Mouse (Mus musculus) urinary bladder, adult 18-20 months (tissue): ENCODE results near the gene Cobll1.

ENCODE experiments used
- DNase-seq, 2 experiments: peaks; one replicate each; pipeline ENCODE4 v3.0.0; 2022; ENCODE audit warnings: low spot score in 2 of 2, mixed read lengths in 2 of 2

Gene Cobll1

DNA sequence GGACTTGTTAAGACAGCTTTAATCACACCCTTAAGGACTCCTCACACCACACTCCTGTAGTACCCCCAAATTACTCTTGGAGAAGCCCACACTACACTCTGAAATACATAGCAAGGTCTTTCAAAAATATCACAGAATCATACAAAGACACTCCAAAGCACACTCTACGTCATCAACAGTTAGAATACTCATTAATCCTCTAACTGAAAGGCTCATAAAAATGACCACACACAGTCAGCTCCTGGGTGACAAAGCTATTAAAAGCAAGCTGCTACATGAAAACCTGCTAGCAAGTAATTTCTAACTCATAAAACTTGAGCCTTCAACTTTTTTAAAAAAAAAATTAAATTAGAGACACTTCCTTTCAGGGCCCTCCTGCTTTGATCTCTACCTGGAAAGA lies 91.8 kb downstream of the Cobll1 start:
- no peak for DNase-seq

DNA sequence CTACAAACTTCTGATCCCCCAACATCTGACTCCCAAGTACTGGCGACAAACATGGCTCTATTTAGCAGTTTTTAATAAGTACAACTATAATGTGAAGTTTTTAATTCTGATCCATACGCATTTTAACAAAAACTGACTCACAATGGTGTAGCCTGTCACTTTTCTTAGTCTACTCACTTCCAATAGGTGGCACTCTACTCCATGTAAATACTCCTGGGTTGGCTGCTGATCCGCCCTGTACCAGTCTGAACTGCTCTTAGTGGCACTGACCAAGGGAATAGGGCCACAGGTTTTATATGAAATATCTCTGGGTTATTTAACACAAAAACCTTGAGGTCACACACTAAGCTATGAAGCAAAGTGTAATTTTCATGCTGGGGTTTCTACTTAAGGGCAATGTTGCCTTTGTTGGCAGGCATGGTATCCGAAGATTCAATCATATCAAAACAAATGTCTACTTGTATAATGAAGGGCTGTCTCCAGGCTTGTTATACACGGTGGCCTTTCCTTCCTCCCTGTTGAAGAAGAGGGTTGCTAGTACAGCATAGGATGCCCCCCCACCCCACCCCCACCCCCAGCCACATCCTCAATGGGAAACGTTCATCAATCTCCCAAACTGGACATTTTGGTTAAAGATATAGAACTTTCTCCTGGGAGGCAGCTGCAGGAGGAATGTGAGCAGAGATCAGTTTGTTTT lies 93.6 kb downstream of the Cobll1 start:
- DNase-seq, result no peak

DNA sequence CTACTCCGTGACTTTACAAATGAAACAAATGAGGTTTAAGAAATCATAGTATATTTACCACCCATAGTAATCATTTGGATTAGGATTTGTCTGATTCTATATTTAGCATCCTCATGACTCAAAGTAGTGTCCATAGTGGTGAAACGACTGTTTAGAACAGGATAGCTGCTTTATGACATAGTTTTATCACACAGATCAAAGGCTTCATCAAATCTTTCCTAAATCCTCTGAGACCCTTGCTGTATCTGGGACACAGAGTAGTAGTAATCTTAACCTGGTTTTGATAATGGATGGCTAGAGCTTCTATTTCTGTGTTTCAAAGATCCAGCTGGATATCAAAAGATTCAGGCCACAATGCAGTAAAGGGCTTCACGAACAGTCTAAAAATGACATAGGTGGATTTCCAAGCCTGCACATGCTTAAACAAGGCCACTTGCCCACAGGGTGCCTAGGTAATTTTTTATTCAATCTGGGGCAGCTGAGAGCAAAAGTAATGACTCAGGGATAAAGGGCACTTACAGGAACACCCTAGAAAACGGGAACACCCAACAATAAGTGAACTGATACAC lies 98.0 kb downstream of the Cobll1 start:
- DNase-seq, result no peak

DNA sequence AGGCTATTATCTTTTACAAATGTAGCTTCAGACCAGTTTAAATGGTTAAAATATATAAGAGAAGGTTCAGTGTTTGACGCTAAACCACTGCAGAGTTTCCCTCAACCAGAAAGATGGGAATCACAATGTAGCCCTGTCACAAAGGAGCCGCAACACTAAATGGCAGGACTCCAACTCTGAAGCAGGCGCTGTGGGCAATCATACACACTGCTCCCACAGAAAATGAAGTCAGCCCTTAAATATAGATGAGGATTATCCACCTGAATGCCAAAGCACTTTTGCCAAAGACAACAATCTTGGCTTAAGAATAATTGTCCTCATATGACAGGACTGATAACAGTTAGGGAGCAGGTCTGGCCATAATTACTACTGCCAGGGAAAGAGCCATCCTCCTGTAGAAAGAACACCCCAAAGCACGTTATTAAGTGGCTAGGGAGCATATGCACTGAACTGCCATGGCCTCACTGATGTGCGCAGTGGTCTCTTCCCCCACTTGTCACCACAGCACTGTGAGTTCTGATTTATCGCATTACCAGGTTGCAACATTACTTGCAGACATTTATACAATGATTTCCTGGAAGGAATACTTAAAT lies 98.8 kb downstream of the Cobll1 start:
- no peak for DNase-seq

DNA sequence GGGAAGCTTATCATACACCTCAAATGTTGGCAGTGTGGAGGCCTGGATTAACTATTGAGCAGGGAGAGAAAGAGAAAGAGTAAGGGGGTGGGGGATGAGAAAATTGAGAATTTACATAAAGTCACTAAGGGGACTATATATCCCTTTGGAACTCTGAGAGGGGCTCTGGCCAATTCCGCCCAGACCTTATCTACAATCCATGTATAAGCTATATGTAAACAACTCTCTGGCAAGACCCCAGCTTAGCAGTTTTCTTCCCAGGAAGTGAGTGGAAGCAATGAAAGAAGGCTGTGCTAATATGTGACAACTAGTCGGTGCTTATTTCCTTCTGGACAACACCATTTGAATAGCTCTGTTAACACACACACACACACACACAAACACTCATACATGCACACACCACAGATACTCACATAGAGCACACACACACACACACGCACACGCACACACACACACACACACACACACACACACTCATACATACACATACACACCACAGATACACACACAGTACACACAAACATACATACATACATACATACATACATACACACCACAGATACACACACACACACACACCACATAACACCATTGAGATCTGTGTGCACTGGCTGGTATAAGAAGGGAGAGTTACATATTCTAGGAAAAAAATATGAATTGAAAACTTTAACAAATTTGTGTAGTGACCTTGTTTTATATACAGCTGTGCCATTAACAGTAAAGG lies 99.4 kb downstream of the Cobll1 start:
- no peak for DNase-seq

DNA sequence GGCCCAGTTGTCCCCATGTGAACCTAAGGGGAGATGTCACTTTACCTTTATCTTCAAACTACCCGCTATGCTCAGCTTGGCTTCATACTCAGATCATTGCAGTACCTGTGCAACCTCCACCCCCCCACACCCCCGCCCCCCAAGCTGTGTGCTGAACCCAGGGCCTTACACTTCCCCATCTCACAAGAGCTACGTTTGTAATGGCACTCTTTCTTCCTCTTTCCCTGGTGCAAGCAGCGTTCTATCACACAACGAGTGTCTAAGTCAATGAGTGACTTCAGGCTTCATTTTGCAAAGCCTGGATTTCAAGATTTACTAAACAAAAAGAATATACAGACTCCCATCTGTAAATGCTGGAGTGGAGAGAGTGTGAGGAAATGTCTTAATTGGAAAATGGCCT lies 100.2 kb downstream of the Cobll1 start:
- DNase-seq, result no peak

DNA sequence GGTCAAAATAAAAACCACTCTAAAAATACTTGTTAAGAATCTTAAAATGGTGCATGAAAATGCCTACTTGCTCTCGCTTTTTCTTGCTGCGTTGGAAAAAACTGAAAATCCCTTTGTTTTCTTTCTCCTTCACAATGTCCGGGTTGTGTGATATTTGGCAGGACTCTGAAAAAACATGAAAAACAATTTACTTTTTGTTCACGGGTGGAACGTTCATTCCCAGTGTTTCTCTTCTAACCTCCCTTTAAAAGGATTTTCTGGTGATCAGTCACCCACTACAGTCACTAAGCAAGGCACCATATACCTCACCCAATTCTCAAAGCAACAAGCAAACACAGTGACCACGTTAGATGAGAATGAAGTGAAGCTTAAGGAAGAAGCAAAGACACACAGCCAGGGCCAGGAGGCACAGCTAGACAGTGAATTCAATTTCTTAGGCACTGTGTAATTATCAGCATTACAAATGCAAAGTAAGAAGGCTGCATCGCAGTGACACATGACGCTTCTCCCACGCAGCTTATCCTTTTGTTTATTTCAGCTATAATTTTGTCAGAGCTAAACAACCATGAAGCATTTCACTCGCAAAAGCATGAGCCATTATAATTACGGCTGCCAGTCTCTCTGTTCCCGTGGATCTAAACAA lies 112.9 kb downstream of the Cobll1 start:
- no peak for DNase-seq

DNA sequence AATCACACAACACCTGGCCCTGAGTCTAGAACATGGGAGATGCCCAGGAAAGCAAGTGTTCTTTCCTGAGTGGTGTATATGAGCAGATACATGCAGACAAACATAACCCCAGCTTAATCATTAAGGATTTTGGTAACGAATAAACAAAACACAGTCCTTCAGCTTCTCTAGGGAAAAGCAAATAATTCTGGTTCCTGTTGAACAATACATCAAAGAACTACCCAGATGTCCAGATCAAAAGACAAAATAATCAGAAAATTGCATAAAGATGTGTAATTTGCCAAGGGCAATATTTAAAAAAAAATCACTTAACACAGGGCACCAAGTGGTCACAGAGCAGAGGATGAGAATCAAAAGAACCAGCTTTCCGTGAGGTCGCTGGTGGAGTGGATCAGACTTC lies 115.5 kb downstream of the Cobll1 start:
- DNase-seq, result no peak

DNA sequence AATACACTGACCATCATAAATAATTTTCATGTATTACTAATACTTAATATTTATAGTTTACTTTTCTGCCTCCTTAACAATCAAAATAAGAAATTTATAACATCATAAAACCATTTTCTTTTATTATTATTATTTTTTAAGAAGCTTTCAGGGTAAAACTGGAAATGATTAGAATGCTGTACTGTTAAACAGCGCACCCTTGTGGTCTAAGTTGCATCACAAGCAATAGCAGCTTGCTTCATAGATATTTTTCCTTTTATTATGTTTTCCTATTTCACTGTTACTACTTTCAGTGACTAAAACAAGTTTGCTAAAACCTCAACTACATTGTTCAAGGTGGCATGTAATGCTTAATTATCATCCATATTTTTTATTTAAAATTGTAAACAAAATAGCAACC lies 117.8 kb downstream of the Cobll1 start:
- DNase-seq, result no peak

DNA sequence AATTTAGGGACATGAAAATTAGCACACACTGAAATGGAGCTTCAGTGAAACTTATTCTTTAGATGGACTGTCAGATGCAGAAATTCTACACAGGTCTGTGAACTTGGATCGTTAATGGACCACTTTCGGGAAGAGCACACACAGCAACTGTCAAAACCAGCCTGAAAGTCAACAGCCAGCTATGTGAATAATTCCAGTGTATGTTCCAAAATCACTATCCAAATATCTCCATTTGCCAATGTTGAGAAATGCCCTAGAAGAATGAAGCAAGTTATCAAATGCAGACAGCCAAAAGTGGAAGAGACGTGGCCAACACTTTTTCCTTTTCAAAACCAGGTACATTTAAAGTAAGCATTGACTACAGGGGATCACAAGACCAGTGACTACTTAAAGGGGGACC lies 118.2 kb downstream of the Cobll1 start:
- no peak for DNase-seq

DNA sequence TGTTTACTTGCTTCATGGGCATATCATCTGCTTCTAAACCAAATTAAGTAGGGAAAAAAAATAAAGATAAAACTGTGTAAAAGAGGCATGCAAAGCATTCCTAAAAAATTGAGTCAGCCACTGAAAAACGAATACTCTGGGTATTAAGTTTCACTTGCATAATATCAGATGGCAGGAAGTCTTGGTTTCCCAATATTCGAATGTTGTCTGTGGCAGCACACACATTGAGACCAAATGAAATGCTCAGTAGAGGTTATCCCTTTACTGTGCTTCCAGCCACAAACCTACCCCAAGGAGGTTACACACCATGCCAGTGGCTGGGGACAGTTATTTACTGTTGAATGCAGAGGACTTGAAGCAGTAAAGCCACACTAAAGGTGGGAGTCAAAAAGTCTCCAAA lies 119.1 kb downstream of the Cobll1 start:
- no peak for DNase-seq

DNA sequence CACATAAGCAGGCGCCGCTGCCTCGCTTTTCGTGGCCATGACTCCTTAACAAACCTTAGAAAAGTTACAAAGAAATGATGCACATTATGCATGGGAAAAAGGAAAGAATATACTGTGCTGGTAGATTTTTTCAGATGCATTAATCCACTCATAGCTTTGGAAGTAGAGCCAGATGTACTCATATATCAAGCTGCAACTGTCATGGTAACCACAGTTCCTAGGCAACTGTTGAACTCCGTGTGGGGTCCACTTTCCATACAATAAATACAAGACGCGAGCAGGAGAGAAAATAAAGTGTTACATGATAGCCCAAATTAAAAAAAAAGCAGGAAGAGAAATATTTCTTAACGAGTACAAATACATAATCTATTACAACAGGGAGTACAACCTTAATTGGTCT lies 119.5 kb downstream of the Cobll1 start:
- DNase-seq, result no peak

DNA sequence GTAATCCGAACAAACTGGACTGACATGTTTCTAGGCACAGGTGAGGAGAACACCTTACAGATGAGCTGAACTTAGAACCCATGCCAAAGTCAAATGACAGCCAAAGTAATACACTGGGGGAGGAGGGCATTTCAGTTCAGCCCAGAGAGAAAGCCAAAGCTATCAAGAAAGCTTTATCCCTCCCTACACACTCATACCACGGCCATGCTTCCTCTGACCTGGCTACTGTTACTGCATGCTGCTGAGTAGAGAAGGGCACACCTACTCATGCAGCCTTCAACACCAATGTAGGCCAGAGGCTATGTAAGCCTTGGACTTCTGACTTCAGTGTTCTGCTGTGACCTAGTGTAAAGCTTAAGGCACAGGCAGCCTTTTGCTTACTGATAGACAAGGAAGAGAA lies 120.1 kb downstream of the Cobll1 start:
- DNase-seq, result no peak

DNA sequence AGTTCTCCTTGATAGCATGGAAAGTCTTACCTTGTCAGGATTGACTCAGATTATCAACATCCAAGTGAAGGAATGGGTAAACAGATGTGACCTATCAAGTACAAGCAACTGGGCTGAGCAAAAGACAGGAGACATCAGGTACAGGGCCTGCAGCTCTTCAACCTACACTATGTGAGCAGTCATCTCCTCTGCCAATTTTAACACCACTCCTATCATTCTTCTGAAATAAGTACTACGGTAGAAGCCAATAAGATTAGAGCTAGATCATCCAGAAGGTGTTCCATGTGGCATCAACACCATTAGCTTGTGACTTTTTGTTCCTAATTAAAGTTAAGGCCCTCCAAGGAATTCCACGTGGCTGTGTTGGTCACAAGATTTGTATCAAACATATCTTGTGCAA lies 121.3 kb downstream of the Cobll1 start:
- DNase-seq, result no peak

DNA sequence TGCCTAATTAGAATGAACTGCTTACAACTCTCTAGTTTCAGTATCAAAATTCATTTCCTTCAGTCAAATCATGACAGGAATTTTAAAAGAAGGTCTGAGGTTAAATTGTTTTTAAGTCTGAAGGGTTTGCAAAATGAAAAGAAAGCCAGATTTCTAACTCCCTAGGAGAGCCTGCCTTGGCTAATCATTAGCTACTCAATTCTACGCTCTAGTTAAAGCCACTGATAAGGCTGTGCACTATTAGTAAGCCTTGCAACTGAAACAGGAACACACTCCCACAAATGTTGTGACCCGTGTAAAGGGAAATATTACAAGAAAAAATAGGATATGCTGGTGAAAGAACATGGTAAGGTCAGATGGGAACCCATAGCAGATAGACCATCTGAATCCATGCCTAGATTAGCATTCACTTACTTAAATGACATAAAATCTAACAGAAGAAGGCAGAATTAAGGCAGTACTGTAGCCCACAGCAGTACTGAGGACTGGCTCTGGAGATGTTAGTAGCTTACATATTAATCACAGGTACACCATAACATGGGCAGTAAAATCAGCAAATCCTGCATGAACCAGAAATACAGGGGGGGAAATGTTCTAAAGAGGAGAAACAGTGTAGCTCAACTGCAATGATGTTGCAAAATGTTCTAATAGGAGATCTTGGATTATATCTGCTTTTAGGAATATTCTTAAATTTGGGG lies 122.6 kb downstream of the Cobll1 start:
- no peak for DNase-seq

DNA sequence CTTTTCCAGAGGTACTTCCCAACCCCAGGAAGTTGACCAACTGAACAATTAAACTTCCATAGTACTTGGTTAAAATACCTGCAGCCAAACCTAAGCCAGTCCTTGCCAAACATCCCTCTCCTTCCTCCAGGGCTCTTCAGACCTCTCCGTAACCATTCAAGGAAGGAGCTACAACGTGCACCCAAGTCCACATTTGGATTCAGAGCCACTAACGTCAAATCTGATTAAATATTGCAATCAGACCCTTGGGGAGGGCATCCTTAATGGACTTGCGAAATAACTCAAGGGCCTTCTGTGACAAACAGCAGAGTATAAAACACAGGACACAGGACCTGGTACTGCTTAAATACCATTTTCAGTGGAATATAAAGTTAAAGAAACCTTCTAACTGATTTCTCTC lies 126.0 kb downstream of the Cobll1 start:
- no peak for DNase-seq

DNA sequence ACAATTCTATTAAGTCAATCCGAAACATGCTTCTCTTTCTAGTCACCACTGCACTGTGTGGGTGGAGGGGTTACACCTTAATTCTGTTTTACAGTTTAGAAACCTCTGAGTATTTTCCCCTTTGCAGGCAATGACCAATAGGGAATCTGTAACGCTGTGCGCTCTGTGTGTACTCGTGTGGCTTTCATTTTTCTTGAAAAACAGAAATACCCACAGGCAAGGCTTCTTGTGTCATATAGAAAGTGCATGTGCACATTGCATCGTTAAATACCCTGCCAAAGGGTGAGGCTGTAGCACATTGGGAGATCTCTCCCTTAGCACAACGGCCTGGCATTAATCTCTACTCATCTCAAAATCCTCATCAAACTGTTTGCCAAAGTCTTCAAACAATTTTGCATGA lies 134.6 kb downstream of the Cobll1 start:
- DNase-seq, result no peak

DNA sequence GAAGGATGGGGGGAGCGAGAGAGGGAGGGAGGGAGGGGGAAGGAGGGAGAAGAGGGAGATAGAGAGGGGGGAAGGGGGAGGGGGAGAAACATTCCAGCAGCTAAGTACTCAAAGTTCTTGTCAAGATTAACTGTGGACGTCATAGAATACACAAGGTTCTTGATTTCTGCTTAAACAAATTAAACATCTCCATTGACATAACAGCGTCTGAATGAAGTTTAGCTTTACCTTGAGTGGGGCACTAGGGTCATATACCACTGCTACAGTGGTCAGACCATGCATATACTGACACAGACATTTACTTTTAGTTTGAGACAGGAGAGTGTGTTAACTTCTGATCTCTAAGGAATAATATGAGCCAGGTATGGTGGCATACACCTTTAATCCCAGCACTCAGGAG lies 135.4 kb downstream of the Cobll1 start:
- DNase-seq, result no peak

DNA sequence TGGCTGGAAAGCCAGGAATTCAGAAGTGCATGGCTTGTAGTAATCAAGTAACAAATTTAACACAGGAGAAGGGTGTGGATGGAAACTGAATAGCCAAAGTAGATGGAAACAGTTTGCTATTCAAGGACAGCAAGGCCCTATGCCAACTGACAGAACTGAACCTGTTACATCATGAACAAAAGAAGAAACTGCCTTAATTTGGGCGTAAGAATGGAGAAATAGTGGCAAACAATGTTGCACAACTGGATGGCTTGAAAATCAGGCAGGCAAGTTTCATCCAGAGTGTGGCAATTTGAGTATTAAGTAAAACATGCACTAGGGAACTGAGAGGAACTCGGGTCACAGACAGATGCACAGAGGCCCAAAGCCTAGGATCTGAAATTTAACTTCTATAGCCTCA lies 137.8 kb downstream of the Cobll1 start:
- DNase-seq, result no peak

DNA sequence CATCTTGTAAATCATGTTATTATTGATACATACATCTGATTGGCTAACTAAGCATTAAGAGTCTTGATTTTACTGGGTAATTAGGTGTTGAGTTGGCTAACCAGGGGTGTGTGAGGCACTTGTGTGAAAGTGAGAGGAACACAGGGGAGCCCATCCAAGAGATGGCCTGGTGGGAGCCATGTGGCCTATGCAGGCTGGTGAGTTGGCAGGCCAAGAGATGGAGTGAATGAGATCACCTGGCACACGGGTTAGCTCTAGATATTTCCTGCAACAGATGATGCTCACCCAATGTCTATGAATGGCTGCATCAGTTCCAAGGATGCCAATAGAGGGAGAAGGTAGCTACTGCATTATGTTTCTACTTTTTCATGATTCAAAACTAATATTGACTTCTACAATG lies 139.2 kb downstream of the Cobll1 start:
- DNase-seq, result no peak

DNA sequence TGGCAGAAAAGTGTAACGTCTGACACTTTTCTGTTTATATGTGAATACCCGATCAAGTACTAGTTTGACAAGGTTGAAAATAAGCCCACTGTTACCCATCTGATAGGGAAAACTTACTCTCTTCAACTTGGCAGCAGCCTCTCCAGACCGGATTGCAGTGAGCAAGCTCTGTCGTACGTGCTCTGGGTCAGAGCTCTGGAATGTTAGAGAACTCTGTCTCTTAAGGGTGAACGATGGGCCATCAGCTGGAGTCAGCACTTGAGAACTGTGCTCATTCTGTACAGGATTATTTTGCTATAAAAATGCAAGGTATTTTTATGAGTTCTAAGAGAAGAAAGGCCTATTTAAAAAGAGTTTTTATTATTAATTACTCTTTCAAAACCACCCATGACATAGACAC lies 143.6 kb downstream of the Cobll1 start:
- no peak for DNase-seq

DNA sequence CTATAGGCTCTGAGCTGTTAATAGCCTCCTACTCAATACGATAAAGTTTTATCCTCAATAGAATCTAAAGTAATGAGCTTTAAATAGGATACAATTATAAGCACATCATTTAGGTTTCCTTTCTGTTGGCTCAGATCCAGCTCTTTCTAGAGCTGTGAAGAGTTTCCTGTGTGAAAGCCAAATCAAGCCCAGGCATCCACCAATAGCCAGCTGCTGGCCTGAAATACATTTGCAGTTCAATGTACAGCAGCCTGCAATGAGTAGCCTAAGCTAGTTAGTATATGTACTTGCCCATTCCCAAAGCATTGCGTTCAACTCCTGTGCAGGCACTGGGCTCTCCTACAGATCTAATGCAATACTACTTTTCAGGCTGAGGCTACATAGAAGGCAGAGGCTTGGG lies 145.2 kb downstream of the Cobll1 start:
- no peak for DNase-seq
